7 mouse cellular contexts compared by ENCODE assay signal in genomic region chr16:21488413-21488812, GRCm38 (mm10).
DNase-seq lines count a peak whose midpoint lies in the region; ATAC-seq and TF ChIP-seq lines count a peak whose summit lies in the region.

No protein-coding gene starts in this region.

- H3K27me3 ChIP-seq in forebrain, embryonic 15.5 days = no peaks in the 10 kb centered on the region
- H3K27me3 ChIP-seq in kidney, postnatal 0 days (ENCODE audit: insufficient read depth, low read length) = no peaks in the 10 kb centered on the region
- H3K27me3 ChIP-seq in liver, postnatal 0 days (ENCODE audit: insufficient read depth, low read length) = no peaks in the 10 kb centered on the region

- ATAC-seq in forebrain, embryonic 15.5 days (replicated peaks) = peak; percentile 53; the same call in 1 of the 2 replicates
- ATAC-seq in kidney, postnatal 0 days (replicated peaks; ENCODE audit: low FRiP score, low read depth) = no peak
- 0 out of 2 replicates have a peak, but pooled peaks have one; percentile 17 for ATAC-seq in liver, postnatal 0 days

- no peaks in the 10 kb centered on the region for H3K9me3 ChIP-seq in forebrain, embryonic 15.5 days
- no peaks in the 10 kb centered on the region for H3K9me3 ChIP-seq in kidney, postnatal 0 days (replicated peaks; ENCODE audit: low read length)
- H3K9me3 ChIP-seq in liver, postnatal 0 days (ENCODE audit: low read length) = no peaks in the 10 kb centered on the region

- TF ChIP-seq EP300 in liver, postnatal 0 days (IDR thresholded peaks at IDR 0.05; ENCODE audit: low read depth) = no peak

- H3K4me3 ChIP-seq in forebrain, embryonic 15.5 days = no peak overlapping the region
- H3K4me3 ChIP-seq in kidney, postnatal 0 days (replicated peaks; ENCODE audit: low read depth, low read length) = no peak overlapping the region
- no peak overlapping the region for H3K4me3 ChIP-seq in liver, postnatal 0 days (ENCODE audit: low read depth, low read length)

- peaks cover 5% of the 10 kb centered on the region; the same call in 1 of the 2 replicates for H3K36me3 ChIP-seq in forebrain, embryonic 15.5 days
- no peaks in the 10 kb centered on the region for H3K36me3 ChIP-seq in kidney, postnatal 0 days (ENCODE audit: insufficient read depth, low read length)
- no peaks in the 10 kb centered on the region; the same call in 1 of the 2 replicates for H3K36me3 ChIP-seq in liver, postnatal 0 days (replicated peaks; ENCODE audit: insufficient read depth, low read length)

- no peak overlapping the region for H3K9ac ChIP-seq in forebrain, embryonic 15.5 days (replicated peaks)
- no peak overlapping the region for H3K9ac ChIP-seq in kidney, postnatal 0 days (ENCODE audit: low read depth, low read length)
- no peak overlapping the region for H3K9ac ChIP-seq in liver, postnatal 0 days (replicated peaks)

- WGBS in forebrain, embryonic 15.5 days = 49% methylated on average over 4 of the region's 4 CpGs
- 49% methylated on average over 4 of the region's 4 CpGs for WGBS in kidney, postnatal 0 days
- WGBS in liver, postnatal 0 days (ENCODE audit: insufficient replicate concordance) = 56% methylated on average over 4 of the region's 4 CpGs

- no peak for TF ChIP-seq POLR2A in brain, embryonic 14.5 days (IDR thresholded peaks at IDR 0.05; ENCODE audit: borderline replicate concordance, extremely low read depth, insufficient read depth, insufficient read length, poor library complexity, severe bottlenecking)

- DNase-seq in 3T3-L1 (ENCODE audit: low read depth, low spot score) = peak; percentile 78
- DNase-seq in CD4-positive helper T cell, adult 2 months (ENCODE audit: low read depth, low spot score) = peak; percentile 43
- DNase-seq in brain, embryonic 14.5 days (ENCODE audit: low read depth) = peak; percentile 78
- peak; percentile 82 for DNase-seq in kidney, postnatal 0 days (ENCODE audit: low spot score)
- DNase-seq in liver, postnatal 0 days = peak; percentile 71
- DNase-seq in right cerebral cortex, adult 2 months (ENCODE audit: low spot score in 2 of 2) = peak; percentile 74 to 82

- no peaks in the 10 kb centered on the region for H3K4me1 ChIP-seq in forebrain, embryonic 15.5 days
- H3K4me1 ChIP-seq in kidney, postnatal 0 days (replicated peaks; ENCODE audit: insufficient read depth, low read length) = no peaks in the 10 kb centered on the region
- no peaks in the 10 kb centered on the region for H3K4me1 ChIP-seq in liver, postnatal 0 days (ENCODE audit: insufficient read depth)

- H3K27ac ChIP-seq in forebrain, embryonic 15.5 days (replicated peaks) = no peak overlapping the region
- H3K27ac ChIP-seq in kidney, postnatal 0 days = no peak overlapping the region
- H3K27ac ChIP-seq in liver, postnatal 0 days (ENCODE audit: low read depth) = no peak overlapping the region

- H3K4me2 ChIP-seq in forebrain, embryonic 15.5 days (replicated peaks) = no peak overlapping the region
- no peak overlapping the region for H3K4me2 ChIP-seq in kidney, postnatal 0 days (ENCODE audit: low read length)
- H3K4me2 ChIP-seq in liver, postnatal 0 days (ENCODE audit: low read depth, low read length) = no peak overlapping the region

- peak; percentile 80; the same call in 1 of the 2 replicates for TF ChIP-seq CTCF in brain, embryonic 14.5 days (IDR thresholded peaks at IDR 0.05; ENCODE audit: borderline replicate concordance, extremely low read depth, insufficient read depth, insufficient read length)
- peak; percentile 96 for TF ChIP-seq CTCF in kidney, postnatal 0 days (IDR thresholded peaks at IDR 0.05; ENCODE audit: low read depth)
- peak; percentile 90 for TF ChIP-seq CTCF in liver, postnatal 0 days (IDR thresholded peaks at IDR 0.05; ENCODE audit: low read depth)
